Mouse (Mus musculus): Measurements from ENCODE around the gene Nxn.

Gene Nxn

DNA sequence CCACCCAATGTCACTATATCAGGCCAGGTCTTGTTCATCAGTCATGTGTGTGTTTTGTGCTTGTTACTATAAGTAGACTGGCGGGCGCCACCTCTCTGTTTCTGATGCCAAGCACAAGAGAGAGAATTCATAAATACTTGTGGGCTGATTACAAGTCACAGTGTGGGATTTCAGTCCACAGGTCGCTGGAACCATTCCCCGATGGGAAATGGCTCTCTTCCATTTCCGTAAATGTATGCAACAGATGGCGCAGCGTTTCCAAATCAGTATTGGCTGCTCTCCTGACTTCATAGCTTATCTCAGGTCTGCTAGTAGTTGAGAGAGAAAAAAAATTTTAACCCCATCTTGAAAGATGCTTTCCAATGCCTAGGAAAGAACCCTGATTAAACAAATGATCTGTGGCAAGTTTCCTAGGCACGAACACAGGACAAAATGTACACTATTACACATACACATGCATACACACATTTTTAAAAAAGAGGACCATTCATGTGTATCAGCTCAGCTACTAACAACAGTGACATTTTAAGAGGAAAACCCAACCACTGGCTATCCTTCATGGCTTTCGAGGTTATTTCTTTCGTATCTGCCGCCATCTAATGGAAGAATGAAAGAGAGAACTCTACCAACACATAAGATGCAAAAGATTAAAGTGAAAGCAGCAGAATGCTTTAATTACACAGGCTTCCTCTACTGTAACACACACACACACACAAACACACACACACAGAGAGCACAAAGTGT, 819 bp upstream of the Nxn start:
- DNase-seq: peak; percentile 59

DNA sequence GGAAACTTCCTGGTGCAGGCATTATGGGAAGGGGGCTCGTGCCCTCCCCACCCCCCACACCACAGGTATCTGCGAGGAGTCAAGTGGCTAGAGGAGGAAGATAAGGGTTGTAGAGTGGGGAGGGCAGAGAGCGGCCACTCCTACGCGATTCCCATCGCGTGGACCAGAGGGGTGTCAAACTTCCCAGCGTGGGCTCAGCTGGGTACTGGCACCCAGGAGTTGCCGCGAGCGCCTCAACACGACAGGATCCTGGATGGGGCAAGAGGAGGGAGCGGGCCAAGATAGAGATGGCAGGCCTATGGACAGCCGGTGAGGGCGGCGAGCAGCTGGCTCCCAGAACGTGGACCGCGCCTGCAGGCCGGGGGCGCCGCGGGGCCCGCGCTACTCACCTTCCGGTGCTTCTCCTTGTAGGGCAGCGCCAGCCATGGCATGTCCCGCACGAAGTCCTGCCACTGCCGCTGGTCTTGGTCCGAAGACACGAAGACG, 585 bp downstream of the Nxn start:
- DNase-seq: peak; percentile 75

DNA sequence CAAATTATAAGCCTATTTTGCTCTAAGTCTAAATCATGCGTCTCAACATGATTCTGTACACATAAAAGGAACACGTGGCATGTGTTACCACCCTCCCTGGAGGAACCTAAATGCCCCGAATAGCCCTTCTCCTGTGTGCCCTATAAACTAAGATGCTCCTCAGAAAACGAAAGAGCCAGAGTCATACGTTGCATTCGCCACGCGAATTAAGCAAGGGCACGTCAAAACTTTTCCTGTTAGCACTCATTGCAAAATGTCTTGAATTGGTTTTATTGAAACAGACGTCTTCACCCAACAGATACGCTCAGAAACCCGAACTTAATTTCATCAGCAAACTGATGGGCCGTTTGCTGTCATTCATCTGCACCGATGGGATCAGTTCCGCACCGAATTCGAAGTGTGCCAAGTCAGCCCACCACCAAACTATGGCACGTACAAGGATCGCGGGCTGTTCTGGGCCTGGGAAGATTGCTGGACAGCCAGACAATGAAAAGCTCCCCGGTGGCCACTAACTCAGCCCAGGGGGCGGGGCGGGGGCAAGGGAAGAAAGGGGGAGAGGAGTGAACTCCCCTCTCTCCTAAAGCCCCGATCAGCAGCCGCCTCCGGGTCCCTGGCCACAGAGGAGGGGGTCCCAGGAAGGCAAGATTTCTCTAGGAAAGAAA, 1.2 kb downstream of the Nxn start:
- peak; percentile 72 for DNase-seq

DNA sequence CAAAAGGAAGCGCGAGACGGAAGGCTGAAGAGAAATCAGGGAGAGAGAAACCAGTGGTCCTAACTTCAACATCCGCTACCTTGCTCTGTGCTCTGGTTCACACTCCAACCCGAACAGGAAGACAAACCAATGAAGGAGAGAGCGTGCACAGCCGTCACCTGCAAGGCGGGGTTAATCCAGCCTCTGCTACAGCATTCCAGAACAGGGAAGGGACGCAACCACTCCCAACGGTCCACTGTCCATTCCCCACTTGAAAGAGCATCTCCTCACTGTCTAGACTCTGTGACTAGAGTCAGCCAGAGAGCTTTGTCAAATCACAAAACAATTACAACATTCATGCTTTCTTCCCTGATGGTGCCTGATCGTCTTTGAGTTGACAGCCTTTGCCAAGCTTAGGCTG, 5.9 kb downstream of the Nxn start:
- no peak for DNase-seq

DNA sequence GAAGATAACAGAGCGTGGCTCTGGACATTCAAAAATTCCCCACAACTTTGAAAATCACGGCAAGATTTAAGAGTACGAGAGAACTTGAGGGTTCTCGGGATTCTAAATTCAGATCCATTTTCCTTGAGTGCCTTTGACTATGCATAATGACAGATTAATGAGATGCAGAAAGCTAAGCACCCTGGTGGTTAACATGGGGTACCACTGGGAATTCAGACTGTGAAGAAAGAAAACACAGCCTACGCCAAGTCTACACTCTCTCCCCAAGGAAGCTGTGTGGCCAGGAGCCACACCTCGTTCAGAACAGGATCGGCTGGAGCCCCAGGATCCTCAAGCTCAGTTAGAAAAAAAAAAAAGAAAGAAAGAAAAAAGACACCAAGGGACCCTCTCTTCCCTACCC, 6.4 kb downstream of the Nxn start:
- DNase-seq: no peak

DNA sequence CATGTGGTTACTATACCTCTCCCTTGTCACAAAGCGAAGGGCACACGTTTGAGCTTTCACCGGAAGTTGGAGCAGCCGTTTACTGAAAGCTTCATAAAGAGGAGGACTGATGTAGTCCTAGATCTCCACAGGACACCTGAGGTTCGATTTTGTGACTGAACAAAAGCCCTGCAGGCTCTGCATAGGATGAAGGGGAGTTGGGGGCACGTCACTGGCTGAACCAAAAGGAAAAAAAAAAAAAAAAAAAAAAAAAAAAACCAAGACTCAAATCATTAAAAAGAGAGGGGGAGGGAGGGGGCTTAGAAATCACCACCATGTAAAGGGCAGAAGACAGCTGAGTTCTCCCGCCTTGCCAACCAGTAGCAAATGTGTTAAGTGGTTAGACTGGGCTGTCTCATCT, 10.2 kb downstream of the Nxn start:
- no peak for DNase-seq

DNA sequence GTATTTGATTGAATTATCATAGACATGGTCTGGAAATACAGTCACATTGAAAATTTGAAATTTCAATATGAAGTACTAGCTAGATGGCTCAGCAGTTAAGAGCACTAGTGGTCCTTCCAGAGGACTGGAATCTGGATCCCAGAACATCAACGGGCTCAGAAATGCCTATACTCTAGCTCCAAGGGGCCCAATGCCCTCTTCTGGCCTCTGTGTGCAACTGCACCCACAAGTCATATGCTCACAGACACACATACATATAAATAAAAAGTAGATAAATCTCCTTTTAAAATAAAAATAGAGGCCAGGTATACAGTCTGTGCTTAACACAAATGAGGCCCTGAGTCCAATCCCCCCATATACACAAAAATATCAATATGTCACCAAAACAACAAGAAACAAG, 11.8 kb downstream of the Nxn start:
- no peak for DNase-seq

DNA sequence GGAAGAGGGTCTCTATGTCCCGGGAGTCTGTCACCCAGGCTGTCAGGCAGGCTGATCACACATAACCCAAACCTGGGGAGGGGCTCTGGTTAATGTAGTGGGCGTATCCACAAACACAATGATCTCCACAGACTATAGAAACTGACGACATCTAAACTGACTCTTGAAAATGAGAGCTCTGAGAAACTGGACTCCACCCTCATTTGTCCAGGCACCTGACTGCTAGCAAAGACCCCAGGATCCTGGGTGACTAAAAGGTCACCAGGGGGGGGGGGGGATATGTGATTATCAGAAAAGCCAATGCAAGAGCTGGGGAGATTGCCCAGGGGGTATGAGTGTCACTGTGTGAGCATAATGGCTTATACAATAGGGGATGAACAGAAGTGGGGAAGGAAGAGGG, 13.2 kb downstream of the Nxn start:
- no peak for DNase-seq

DNA sequence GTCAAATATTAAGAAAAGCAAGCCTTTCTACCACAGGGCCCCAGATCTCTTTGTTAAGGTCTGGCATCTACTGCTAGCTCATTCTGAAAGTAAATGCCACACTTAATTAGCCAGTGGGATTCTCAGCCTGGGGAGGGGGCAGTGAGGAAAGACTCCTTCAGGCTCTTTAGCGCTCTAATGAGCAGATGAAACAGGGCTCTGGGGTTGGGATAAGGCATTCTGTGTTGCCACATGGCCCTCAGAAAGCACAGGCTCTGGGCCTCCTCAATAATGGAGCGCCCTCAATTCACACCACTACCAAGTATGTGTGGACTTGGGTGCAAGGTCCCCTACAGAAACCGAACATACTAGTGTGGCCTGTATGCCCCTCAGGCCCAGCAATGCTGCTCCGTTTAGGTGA, 13.9 kb downstream of the Nxn start:
- no peak for DNase-seq

DNA sequence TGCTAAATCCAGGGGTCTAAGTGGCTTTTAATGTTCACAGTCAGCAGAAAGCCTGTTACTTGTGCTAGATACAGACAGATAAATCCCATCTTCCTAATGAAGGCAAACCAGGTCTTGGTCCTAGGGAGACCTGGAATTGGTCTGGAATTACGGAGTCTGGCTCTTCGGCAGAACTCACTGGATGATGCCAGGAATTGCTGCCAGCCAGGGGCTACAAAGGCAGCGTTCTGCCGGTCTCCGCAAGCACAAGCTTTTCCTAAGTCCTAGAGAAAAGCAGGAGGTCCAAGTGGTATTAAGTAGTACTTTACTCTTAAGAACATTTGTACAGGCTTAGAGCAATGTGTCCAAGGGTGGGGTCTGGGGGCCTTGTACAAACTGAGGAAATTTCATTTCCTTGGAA, 14.6 kb downstream of the Nxn start:
- DNase-seq: no peak

DNA sequence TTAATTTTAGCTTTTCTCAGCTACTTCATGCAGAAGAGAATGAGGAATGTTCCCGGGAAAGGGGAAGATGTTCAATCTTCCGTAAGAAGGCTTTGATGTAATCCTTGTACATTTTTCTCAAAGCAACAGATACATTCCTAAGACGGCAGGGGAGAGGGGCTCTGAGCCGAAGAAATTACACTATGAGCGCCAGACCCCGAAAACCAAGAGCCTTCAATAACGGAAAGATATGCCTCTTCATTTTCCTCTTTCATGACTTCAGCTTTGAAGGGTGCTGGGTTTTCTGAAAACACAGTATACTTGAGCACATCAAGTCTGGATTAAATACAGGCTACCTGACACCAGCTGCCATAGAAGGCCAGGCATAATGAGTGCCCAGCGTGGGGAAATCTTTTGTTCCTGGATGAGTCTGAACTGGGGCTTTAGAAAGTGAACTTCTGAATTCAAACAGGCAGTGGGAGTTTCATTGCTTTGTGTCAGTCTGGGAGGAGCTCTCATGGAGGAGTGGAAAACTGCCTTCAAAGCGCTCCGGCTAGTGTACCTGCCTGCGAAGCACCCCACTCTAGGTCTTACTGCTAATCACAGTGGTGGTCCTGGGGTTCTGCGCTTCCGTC, 16.1 kb downstream of the Nxn start:
- DNase-seq: no peak

DNA sequence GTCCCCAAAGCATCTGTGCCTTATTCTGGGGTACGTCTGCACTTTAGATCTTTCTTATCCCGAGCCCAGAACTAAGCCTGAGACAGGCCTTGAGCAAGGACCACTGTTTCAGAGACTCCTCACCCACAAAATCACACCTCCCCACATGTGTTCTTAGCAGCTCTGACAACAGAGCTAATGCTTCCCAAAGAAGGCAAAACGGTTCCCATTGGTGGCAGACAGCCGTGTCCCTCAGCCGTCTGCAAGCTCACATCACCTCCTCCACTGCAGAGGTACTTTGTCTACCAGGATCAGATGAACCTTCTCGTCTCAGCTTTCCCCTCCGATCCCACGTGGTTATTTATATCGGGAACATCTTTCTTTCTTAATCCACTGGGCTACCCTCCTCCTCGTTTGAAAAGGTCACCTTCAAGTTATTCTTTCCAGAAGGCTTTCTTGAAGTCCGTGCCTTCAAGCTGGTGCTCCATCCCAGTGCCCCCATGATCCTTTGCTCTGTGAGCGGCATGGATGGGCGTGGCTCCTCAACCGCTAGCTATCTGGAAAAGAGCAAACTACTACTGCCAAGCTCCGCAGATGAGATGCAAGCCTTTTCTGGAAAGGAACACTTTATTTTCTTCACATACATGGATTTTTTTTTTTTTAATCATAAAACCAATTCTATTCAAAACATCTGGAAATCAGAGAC, 17.6 kb downstream of the Nxn start:
- no peak for DNase-seq

DNA sequence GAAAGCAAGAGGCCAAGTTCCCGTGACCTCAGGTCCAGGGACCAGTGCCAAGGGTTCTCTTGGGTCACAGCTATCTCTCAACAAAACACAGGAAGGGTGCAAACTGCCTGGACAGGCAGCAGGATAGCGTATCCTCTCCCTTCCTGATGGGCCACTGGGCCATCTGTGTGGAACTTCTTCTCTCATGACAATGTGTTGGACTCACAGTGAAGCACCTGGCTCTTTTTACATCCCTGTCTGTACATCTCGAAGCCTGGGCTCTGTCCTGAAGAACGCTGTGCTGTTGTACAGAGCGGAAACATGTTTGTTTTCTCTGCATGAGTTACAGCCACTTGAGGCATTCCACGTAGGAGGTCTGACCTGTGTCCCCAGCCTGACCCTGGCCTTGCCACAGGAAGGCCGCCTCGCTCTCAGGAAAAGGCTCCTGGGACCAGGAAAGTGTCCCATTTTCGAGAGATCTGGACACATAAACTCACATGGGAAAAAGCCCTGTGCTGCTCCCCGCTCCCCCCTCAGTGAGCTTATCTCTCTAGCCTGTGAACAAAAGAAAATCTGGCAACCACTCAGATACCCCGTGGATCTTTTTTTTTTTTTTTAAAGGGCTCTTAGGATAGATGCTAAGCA, 18.9 kb downstream of the Nxn start:
- peak; percentile 82 for DNase-seq

DNA sequence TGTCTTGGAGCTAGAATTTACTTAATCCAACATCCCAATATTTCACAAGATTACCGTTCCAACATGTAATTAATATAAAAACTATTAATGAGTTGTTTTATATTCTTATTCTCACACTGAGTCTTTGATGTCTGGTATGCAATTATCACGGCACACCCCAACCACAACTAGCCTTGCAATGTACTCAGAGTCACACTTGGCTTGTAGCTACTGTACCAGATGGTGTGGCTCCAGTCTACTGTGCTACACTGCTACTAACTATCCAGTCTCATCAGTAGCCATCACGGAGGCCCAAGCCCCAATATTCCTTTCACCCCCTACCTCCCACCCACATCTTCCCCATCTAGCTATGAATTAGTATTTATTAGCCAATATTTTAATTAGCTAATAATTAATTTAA, 22.5 kb downstream of the Nxn start:
- DNase-seq: no peak

DNA sequence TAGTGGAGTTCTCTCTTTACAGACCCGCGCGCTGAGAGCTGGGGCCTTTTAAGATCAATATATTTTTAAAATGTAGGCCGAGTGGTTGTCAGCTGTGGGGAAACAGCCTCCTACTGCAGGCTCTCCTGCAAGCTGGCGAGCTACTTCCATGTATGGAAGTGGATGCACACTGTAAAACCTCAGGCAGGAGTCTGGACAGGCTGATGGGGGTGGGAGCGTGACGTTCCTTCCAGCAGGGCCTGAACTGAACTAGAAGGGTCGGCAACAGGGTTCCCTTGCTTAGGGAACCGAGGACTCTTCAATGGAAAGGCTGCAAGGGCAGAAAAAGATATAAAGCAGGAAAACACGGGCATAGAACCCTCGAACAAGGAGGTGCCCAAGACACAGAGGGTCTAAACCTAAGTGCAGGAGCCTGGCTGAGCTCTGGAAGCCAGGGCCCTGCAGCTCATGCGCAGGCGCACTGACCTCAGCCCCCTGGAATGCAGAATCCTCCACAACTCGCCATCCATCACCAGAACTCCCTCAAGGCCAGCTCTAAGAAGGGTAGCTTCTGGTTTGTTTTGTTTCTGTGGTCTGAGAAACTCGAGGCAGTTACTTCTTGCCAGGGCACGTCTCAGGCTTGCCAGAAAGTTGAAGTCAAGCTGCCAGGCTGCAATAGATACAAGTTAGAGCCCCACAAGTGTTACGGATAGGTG, 24.3 kb downstream of the Nxn start:
- peak; percentile 89 for DNase-seq

DNA sequence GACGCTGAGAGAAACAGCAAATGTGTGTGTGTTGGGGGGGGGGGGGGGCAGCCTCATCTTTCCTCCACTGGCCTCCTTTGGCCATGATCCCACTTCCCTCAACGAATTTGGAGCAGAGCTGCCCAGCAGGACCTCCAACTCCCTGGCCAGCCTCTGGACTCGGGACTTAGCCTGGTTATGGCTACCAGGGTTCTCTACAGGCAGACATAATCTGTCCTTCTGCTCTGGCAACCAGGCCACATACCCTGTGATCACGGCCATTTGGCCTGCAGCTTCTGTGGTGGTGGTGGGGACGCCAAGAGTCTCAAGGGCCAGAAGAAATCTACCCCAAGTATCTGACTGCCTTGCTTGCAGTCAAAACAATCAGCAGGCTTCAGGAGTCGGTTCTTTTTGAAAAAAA, 26.4 kb downstream of the Nxn start:
- DNase-seq: no peak

DNA sequence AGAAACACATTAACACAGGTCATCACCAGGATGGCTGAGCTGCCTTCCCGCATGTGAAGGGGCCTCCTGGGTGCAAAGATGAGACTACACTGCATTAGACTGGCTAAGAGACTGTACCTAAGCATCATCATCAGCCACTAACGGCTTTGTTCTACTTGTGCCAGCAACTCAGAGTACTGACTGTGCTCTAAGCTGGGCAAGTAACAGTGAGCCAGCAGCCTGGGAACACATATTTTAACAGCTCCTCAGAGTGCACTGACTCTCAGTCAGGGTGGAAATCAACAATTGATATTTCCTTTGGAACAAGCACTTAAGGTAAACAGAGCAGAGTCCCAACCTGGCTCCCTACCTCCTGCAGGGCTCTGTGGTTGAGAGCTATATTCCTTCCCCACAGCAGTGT, 26.8 kb downstream of the Nxn start:
- DNase-seq: no peak

DNA sequence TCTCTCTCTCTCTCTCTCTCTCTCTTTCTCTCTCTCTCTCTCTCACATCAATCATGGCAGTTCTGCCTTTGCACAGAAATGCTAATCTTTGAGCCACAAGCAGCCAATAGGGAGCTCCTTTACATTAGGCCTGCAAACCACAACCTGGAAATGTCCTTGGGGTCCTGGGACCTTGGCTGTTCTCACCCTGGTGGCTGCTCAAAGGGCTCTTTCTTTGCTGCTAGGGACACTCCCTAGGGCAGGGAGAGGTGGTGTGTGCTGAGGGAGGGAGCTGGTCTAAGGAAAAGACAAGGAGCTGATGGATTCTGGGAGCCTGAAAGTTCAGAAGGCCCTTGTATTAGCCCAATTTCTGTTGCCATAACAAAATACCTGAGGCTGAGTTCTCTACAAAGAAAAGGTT, 28.4 kb downstream of the Nxn start:
- DNase-seq: no peak

DNA sequence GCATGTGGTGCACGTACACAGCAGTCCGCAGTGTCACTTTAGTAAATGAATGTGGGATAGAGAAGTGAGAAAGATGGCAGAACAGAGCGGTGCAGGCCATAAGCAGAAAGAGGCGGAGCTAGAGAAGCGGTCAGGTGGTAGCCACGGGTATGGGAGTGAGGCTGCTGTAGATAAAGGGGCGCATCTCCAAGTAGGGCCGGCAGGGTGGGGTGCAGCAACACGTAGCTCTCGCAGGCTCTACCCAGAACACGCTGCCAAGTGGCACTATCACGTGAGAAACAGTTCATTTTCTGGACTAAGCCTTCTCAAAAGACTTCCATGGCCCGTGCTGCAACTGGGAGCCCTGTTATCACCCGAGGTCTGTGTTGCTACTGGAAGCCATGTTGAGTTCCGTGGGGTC, 32.2 kb downstream of the Nxn start:
- DNase-seq: no peak

DNA sequence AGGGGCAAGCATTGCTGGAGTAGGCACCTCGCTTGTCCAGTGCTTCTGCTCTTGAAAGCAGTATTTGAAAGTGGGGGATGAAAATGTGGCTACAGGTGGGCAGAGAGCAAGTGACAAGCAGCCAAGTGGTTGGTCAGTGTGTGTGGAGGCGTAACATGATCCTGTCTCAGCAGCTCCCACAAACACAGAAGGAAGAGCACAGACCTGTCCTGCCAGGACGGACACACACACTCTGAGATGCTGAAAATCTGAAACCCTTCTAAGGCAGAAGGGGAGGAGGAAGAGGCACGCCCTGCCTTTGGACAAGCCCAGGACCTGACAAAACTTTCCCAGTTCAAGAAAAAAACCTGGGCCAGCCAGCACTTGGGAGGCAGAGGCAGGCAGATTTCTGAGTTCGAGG, 34.9 kb downstream of the Nxn start:
- DNase-seq: no peak

DNA sequence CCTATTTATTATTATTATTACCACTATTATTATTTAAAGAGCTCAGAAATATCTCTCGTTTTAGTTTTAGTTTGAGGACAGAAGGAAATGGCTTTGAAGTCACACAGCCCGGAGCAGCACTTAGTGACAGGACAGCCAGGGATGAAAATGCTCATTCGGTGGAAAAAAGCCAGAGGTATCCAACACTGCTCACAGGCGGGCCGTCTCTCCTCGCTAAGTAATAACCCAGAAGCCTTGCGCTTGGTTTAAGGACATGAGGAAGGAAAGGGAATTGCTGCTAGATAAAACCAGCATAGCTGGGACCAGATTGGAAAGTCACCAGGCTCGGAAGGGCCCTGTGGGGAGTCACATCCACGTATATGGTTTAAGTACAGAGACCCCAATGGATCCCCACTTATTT, 35.3 kb downstream of the Nxn start:
- DNase-seq: peak; percentile 36

DNA sequence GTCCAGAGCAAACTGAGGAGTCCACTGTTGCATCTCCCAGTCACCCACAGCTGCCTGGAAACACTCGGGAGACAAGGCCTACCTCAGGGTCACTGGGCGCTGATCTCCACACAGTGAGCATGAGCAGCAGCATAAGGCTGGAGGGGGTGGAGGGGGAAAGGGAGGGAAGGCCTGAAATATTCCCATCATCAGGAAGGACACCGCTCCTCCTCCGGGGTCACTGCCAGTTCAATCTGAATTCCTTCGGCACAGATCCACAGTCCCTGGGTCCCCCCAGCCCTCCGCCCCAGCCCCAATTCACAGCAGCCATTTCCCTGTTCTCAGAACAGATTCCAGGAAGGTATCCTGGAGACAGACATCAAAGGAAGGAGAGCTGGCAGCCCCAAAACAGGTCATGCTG, 35.8 kb downstream of the Nxn start:
- peak; percentile 47 for DNase-seq

DNA sequence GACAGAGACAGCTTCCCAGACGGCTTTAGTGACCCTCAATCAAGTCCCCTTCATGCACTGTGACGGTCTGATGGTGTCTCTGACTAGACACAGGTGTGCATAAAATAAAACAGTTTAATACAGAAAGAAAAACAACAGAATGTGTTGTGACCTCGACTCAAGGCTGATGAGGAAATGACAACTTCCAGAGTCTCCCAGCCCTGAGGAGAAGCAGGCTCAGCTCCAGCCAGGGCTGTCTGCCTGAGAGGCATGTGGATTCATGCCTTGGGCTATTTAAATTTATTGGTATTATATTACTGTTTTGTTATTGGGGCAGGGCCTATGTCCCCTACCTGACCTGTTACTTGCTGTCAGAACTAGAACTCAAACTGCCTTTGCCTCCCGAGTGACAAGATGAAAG, 37.5 kb downstream of the Nxn start:
- no peak for DNase-seq

Data from kidney, postnatal 10 days (tissue).